ENCODE assay signal across 32 mouse cellular contexts in genomic region chr4:87115726-87116125, GRCm38 (mm10).
DNase-seq lines count a peak whose midpoint lies in the region; ATAC-seq and TF ChIP-seq lines count a peak whose summit lies in the region.
"Had no signal": no experiment of that assay in that cellular context is flagged by ENCODE, and none has a peak within 500 bp of the region (broad histone marks: within the 10 kb centered on the region; RNA-seq: fewer than 3 reads in every experiment).

No protein-coding gene starts in this region.

- intact Hi-C loops in heart, postnatal 36 days (cut with DNase I): no loop called here

- no peak overlapping the region for H3K27ac ChIP-seq in forebrain, postnatal 0 days (ENCODE audit: low read depth, low read length)
- H3K27ac ChIP-seq in forebrain, embryonic 11.5 days (ENCODE audit: low read depth, low read length): no peak overlapping the region
- H3K27ac ChIP-seq in heart, embryonic 13.5 days (replicated peaks): peak overlapping the region; percentile 69
- H3K27ac ChIP-seq in kidney, adult 2 months (ENCODE audit: insufficient read depth, low read depth, low read length): no peak overlapping the region
- H3K27ac ChIP-seq: embryonic facial prominence, embryonic 15.5 days; hindbrain, embryonic 10.5 days; hindbrain, embryonic 15.5 days; limb, embryonic 12.5 days; lung, embryonic 15.5 days; midbrain, embryonic 10.5 days; neural tube, embryonic 12.5 days had no signal

- TF ChIP-seq POLR2A in kidney, adult 2 months (IDR thresholded peaks at IDR 0.05; ENCODE audit: low read depth, low read length): no peak

- no peak for TF ChIP-seq CTCF in forebrain, postnatal 0 days (IDR thresholded peaks at IDR 0.05; ENCODE audit: low read depth)
- TF ChIP-seq CTCF in kidney, adult 2 months (conservative IDR thresholded peaks at IDR 0.05; ENCODE audit: insufficient read depth, insufficient read length, low read depth, low read length): no peak

- H3K4me1 ChIP-seq in forebrain, postnatal 0 days (ENCODE audit: insufficient read depth): no peaks in the 10 kb centered on the region
- H3K4me1 ChIP-seq in forebrain, embryonic 11.5 days (replicated peaks; ENCODE audit: control insufficient read depth, insufficient read depth, low read length): no peaks in the 10 kb centered on the region
- peaks cover 12% of the 10 kb centered on the region for H3K4me1 ChIP-seq in heart, embryonic 13.5 days
- no peaks in the 10 kb centered on the region for H3K4me1 ChIP-seq in kidney, adult 2 months (ENCODE audit: control insufficient read depth, insufficient read depth, low read length)
- H3K4me1 ChIP-seq: hindbrain, embryonic 10.5 days; hindbrain, embryonic 15.5 days; limb, embryonic 12.5 days; lung, embryonic 15.5 days; midbrain, embryonic 10.5 days; neural tube, embryonic 12.5 days had no signal

- no peaks in the 10 kb centered on the region for H3K9me3 ChIP-seq in forebrain, postnatal 0 days (ENCODE audit: low read length)
- no peaks in the 10 kb centered on the region for H3K9me3 ChIP-seq in forebrain, embryonic 11.5 days (ENCODE audit: control insufficient read depth, low read length)
- H3K9me3 ChIP-seq in heart, embryonic 13.5 days: no peaks in the 10 kb centered on the region
- H3K9me3 ChIP-seq: embryonic facial prominence, embryonic 15.5 days; hindbrain, embryonic 10.5 days; hindbrain, embryonic 15.5 days; limb, embryonic 12.5 days; lung, embryonic 15.5 days; midbrain, embryonic 10.5 days; neural tube, embryonic 12.5 days had no signal

- no peak for DNase-seq in forebrain, postnatal 0 days
- no peak for DNase-seq in forebrain, embryonic 11.5 days (ENCODE audit: low spot score)
- DNase-seq in heart, postnatal 36 days: no peak
- peak; percentile 2 for DNase-seq in kidney, adult 2 months
- no peak for DNase-seq in kidney, adult 18-20 months
- peak; percentile 73 for DNase-seq in Muller cell, postnatal 12 days (ENCODE audit: inconsistent ontology term)
- DNase-seq in urinary bladder, postnatal 4 days (ENCODE audit: low spot score in 2 of 2): no peak
- DNase-seq: adrenal gland, postnatal 10 days; cerebellum, adult 11 months; cerebellum, adult 9-10 months; cerebellum, postnatal 36 days; gastrocnemius, postnatal 10 days; kidney, adult 11 months; kidney, postnatal 36 days; layer of hippocampus, postnatal 36 days; right cerebral cortex, adult 18-20 months; spleen, adult 18-20 months; thymus, postnatal 25 days had no signal

- WGBS in forebrain, postnatal 0 days: 59% methylated on average over 4 of the region's 4 CpGs
- 71% methylated on average over 4 of the region's 4 CpGs for WGBS in forebrain, embryonic 11.5 days
- WGBS in heart, embryonic 13.5 days: 46% methylated on average over 4 of the region's 4 CpGs
- 35% methylated on average over 4 of the region's 4 CpGs for WGBS in kidney, adult 2 months

- no peak overlapping the region for H3K9ac ChIP-seq in forebrain, postnatal 0 days
- no peak overlapping the region for H3K9ac ChIP-seq in forebrain, embryonic 11.5 days (ENCODE audit: low read length)
- no peak overlapping the region for H3K9ac ChIP-seq in heart, embryonic 13.5 days
- H3K9ac ChIP-seq: embryonic facial prominence, embryonic 15.5 days; hindbrain, embryonic 15.5 days; limb, embryonic 12.5 days; lung, embryonic 15.5 days; neural tube, embryonic 12.5 days had no signal

- no peaks in the 10 kb centered on the region for H3K36me3 ChIP-seq in forebrain, postnatal 0 days (ENCODE audit: insufficient read depth)
- H3K36me3 ChIP-seq in forebrain, embryonic 11.5 days (ENCODE audit: control insufficient read depth, insufficient read depth, low read length): no peaks in the 10 kb centered on the region
- H3K36me3 ChIP-seq in heart, embryonic 13.5 days: no peaks in the 10 kb centered on the region
- H3K36me3 ChIP-seq in kidney, adult 2 months (ENCODE audit: control insufficient read depth, insufficient read depth, low read length): no peaks in the 10 kb centered on the region
- H3K36me3 ChIP-seq: embryonic facial prominence, embryonic 15.5 days; G1E; hindbrain, embryonic 10.5 days; hindbrain, embryonic 15.5 days; limb, embryonic 12.5 days; lung, embryonic 15.5 days; midbrain, embryonic 10.5 days; neural tube, embryonic 12.5 days had no signal

- peak; percentile 54 for ATAC-seq in forebrain, postnatal 0 days
- ATAC-seq in forebrain, embryonic 11.5 days (replicated peaks; ENCODE audit: low FRiP score): no peak
- no peak for ATAC-seq in heart, embryonic 13.5 days (ENCODE audit: extremely low read depth, insufficient number of reproducible peaks, low FRiP score, low TSS enrichment)
- ATAC-seq: forebrain, embryonic 14.5 days; inflammation-experienced regulatory T-cells, adult 6 months; Patski had no signal

- no peaks in the 10 kb centered on the region for H3K27me3 ChIP-seq in forebrain, postnatal 0 days (ENCODE audit: insufficient read depth, low read length)
- no peaks in the 10 kb centered on the region for H3K27me3 ChIP-seq in forebrain, embryonic 11.5 days (ENCODE audit: control insufficient read depth, insufficient read depth, low read length)
- no peaks in the 10 kb centered on the region for H3K27me3 ChIP-seq in heart, embryonic 13.5 days (replicated peaks)
- no peaks in the 10 kb centered on the region for H3K27me3 ChIP-seq in kidney, adult 2 months (replicated peaks; ENCODE audit: control insufficient read depth, insufficient read depth, low read length)
- H3K27me3 ChIP-seq: embryonic facial prominence, embryonic 15.5 days; hindbrain, embryonic 15.5 days; limb, embryonic 12.5 days; lung, embryonic 15.5 days; neural tube, embryonic 12.5 days; Patski had no signal

- no peak overlapping the region for H3K4me3 ChIP-seq in forebrain, postnatal 0 days (ENCODE audit: low read depth, low read length)
- no peak overlapping the region for H3K4me3 ChIP-seq in forebrain, embryonic 11.5 days (ENCODE audit: low read depth, low read length)
- H3K4me3 ChIP-seq in heart, embryonic 13.5 days: no peak overlapping the region
- H3K4me3 ChIP-seq in kidney, adult 2 months (ENCODE audit: insufficient read depth, low read depth, low read length): no peak overlapping the region
- H3K4me3 ChIP-seq: embryonic facial prominence, embryonic 15.5 days; hindbrain, embryonic 10.5 days; hindbrain, embryonic 15.5 days; limb, embryonic 12.5 days; lung, embryonic 15.5 days; midbrain, embryonic 10.5 days; myocyte; neural tube, embryonic 12.5 days had no signal

- no peak overlapping the region for H3K4me2 ChIP-seq in forebrain, postnatal 0 days (ENCODE audit: low read depth)
- H3K4me2 ChIP-seq in forebrain, embryonic 11.5 days (ENCODE audit: low read depth, low read length, severe bottlenecking): no peak overlapping the region
- no peak overlapping the region for H3K4me2 ChIP-seq in heart, embryonic 13.5 days
- H3K4me2 ChIP-seq: embryonic facial prominence, embryonic 15.5 days; hindbrain, embryonic 15.5 days; limb, embryonic 12.5 days; liver, embryonic 11.5 days; lung, embryonic 15.5 days; neural tube, embryonic 12.5 days had no signal

Comparison
In these comparisons a context has a peak if more than half of its experiments do, and no peak if none do; other contexts are left out.
1. DNase-seq: peak in kidney, adult 2 months (single experiment) and Muller cell, postnatal 12 days (single experiment); none in forebrain, postnatal 0 days (single experiment), forebrain, embryonic 11.5 days (single experiment), heart, postnatal 36 days (0 of 2), kidney, adult 18-20 months (single experiment) and urinary bladder, postnatal 4 days (0 of 2).